Mouse (Mus musculus): ENCODE data around the gene Gm45021. TPM values are rescaled to one million over a fixed set of nuclear protein-coding genes. Genes with fewer than 3 reads are reported as not detected.

Gm45021 gene
- polyA plus RNA-seq, 1 experiment from 2014 or later: not detected

DNA sequence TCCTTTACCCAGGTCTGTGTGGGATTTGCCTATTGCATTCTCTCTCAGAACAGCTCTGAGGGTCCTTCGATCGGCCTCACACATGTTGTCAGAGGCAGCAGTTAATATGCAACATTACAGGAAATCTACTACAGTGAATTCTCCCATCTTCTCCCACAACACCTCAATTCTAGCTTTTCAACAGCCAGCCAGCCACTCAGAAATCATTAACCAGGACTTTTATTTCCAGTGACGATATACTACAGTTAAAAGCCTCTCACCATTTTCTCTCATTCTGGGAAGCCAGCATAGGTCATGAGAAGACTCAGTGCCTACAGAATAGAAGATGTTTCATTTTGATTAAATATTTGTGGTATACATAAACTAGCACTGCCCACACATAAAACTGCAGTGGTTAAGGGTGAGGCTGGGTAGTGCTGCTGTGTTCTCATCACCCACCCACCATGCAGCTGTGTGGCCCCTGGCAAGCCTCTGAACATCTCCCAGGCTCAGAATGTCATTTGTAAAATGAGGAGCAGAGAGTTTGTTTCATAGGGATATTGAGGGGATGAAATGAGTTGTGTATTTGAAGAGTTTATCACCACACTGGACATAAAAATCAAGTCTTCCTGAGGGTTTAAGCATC is 1.9 kb downstream of the Gm45021 start:
- 95% methylated on average over 3 of the region's 3 CpGs for WGBS
- ATAC-seq: no peak
- no peaks in the 10 kb centered on the region for H3K27me3 ChIP-seq (ENCODE audit: control insufficient read depth, insufficient read depth, low read depth, low read length)
- H3K4me2 ChIP-seq (ENCODE audit: low read length): no peak overlapping the region
- no peak overlapping the region for H3K4me3 ChIP-seq (ENCODE audit: low read depth, low read length)
- H3K9me3 ChIP-seq (replicated peaks; ENCODE audit: control insufficient read depth, low read length, poor library complexity, severe bottlenecking): 0 out of 2 replicates have a peak, but pooled peaks cover 4% of the 10 kb centered on the region
- H3K27ac ChIP-seq (ENCODE audit: low read length): no peak overlapping the region
- peaks cover 16% of the 10 kb centered on the region for H3K4me1 ChIP-seq (ENCODE audit: control insufficient read depth, insufficient read depth, low read length)
- peaks cover 7% of the 10 kb centered on the region for H3K36me3 ChIP-seq (ENCODE audit: control insufficient read depth, insufficient read depth, low read length)
- no peak overlapping the region for H3K9ac ChIP-seq (ENCODE audit: low read depth, low read length)

DNA sequence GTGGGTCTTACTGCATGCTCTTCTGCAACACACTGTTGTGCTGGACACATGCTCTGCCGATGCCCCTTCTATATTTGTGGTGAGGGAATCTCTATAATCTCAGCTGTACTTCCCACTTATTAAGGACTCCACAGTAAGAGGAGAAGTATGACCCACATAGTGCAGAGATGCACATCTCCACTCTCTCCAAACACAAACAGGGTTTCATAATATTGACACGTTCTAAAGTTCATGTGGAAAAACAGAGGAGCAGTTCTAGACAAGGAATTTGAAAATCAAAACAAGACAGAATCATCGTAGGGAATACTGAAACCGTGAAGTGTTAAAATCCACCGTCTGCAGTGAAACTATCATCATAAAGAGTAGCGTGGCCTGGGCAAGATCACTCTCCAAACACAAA is 2.5 kb downstream of the Gm45021 start:
- H3K4me2 ChIP-seq (ENCODE audit: low read length): no peak overlapping the region
- ATAC-seq: no peak
- H3K27ac ChIP-seq (ENCODE audit: low read length): no peak overlapping the region
- H3K27me3 ChIP-seq (ENCODE audit: control insufficient read depth, insufficient read depth, low read depth, low read length): no peaks in the 10 kb centered on the region
- H3K9me3 ChIP-seq (replicated peaks; ENCODE audit: control insufficient read depth, low read length, poor library complexity, severe bottlenecking): peaks cover 10% of the 10 kb centered on the region; the same call in 1 of the 2 replicates
- H3K4me1 ChIP-seq (ENCODE audit: control insufficient read depth, insufficient read depth, low read length): peaks cover 16% of the 10 kb centered on the region
- WGBS: 89% methylated on average over 6 of the region's 6 CpGs
- no peak overlapping the region for H3K4me3 ChIP-seq (ENCODE audit: low read depth, low read length)
- H3K36me3 ChIP-seq (ENCODE audit: control insufficient read depth, insufficient read depth, low read length): peaks cover 13% of the 10 kb centered on the region
- no peak overlapping the region for H3K9ac ChIP-seq (ENCODE audit: low read depth, low read length)

DNA sequence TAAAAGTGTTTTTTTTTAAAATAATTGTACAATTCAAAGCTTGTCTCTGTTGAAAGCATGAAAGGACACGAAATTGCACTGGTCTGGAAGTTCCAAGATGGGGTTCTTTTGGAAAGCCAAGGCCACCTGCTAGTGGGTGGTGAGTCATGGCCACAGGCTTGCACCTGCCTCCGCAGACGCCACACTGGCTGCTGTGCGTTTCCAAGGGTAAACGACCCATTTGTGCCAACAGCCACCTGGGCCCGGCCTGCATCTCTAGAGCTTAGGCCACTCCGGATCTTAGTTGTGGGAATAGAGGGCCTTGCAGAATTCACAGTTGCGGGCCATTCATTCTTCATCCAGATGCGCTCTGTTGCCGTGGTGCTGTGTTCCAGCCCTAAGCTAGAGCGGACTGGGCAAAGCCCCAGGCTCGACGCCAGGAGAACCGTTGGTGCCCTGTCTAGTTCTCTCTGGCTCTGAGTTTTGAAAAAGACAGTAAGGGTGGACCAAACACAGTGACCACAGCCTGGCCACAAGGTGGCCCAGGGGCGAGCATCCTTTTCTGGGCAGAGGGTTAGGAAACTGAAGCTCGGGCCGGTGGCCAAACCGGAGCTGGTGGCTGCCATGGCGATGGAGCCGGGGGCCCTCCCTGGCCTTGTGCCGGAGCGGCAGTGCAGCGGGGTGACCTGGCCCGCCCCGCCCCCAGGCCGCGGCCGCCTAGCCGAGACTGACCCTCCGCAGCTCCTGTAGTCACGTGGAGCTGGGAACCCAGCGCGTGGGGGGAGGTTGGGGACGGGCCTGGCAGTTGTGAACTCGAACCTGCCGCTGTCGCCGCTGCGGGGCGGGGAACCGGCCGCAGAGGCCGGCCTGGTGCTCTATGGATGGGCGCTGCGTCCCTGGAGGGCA is 4.0 kb downstream of the Gm45021 start, which contains the start of the genes Repin1 and Gm44965:
Gene Repin1 (plus strand): TSS at position 726 of the 885 bp plus-strand sequence.
Gene Gm44965 (plus strand): TSS at position 784 of the 885 bp plus-strand sequence.
- Histone ChIP-seq H3K27me3 (ENCODE audit: control insufficient read depth, insufficient read depth, low read depth, low read length) (no peaks in the 10 kb centered on the region), H3K4me2 (ENCODE audit: low read length) (peak within 1 kb of the TSS; percentile 90), H3K36me3 (ENCODE audit: control insufficient read depth, insufficient read depth, low read length) (peaks cover 28% of the 10 kb centered on the region), H3K27ac (ENCODE audit: low read length) (peak within 1 kb of the TSS; percentile 97), H3K4me3 (ENCODE audit: low read depth, low read length) (peak within 1 kb of the TSS; percentile 87), H3K4me1 (ENCODE audit: control insufficient read depth, insufficient read depth, low read length) (peaks cover 16% of the 10 kb centered on the region), H3K9me3 (replicated peaks; ENCODE audit: control insufficient read depth, low read length, poor library complexity, severe bottlenecking) (peaks cover 22% of the 10 kb centered on the region; the same call in 1 of the 2 replicates), H3K9ac (ENCODE audit: low read depth, low read length) (peak within 1 kb of the TSS; percentile 96)
- 4% methylated on average over 44 of the region's 45 CpGs for WGBS
- ATAC-seq: peak; percentile 93

DNA sequence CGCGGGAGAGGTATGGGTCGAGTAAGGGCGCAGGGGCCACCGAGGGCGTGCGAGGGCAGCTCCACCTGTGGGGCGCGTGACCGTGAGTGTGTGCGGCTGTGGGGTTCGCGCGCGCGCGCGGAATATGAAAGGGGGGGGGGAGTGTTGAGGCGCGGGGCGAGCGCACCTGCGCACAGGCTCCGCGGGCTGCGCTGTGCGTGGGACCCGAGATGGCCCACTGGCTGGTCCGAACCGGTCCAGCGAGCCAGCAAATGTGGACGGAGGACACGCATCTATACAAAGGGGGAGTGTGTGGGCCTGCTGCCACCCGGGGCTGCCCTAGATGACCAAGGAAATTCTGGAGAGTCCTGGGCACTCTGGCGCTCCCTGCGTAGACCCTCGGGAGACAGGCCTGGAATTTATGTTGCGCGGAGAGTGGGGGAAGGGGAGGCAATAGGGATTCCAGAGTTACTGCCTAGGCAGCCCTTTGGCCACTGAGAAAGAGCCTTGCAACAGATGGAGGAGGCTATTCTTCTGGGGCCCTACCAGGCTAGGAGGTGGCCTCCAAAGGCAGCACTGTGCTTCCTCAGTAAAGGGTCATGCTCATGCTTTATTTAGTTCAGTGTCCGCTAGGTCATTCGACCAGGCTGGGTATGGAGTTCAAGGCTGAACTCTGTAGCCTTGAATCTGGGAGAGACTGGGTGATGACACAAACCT is 4.8 kb downstream of the Gm45021 start:
- peaks cover 22% of the 10 kb centered on the region; the same call in 1 of the 2 replicates for H3K9me3 ChIP-seq (replicated peaks; ENCODE audit: control insufficient read depth, low read length, poor library complexity, severe bottlenecking)
- peak; percentile 85 for ATAC-seq
- H3K27me3 ChIP-seq (ENCODE audit: control insufficient read depth, insufficient read depth, low read depth, low read length): no peaks in the 10 kb centered on the region
- peaks cover 16% of the 10 kb centered on the region for H3K4me1 ChIP-seq (ENCODE audit: control insufficient read depth, insufficient read depth, low read length)
- peak overlapping the region; percentile 90 for H3K4me2 ChIP-seq (ENCODE audit: low read length)
- under 1% methylated on average over 40 of the region's 41 CpGs for WGBS
- H3K36me3 ChIP-seq (ENCODE audit: control insufficient read depth, insufficient read depth, low read length): peaks cover 35% of the 10 kb centered on the region
- H3K27ac ChIP-seq (ENCODE audit: low read length): peak overlapping the region; percentile 97
- peak overlapping the region; percentile 87 for H3K4me3 ChIP-seq (ENCODE audit: low read depth, low read length)
- H3K9ac ChIP-seq (ENCODE audit: low read depth, low read length): peak overlapping the region; percentile 96

DNA sequence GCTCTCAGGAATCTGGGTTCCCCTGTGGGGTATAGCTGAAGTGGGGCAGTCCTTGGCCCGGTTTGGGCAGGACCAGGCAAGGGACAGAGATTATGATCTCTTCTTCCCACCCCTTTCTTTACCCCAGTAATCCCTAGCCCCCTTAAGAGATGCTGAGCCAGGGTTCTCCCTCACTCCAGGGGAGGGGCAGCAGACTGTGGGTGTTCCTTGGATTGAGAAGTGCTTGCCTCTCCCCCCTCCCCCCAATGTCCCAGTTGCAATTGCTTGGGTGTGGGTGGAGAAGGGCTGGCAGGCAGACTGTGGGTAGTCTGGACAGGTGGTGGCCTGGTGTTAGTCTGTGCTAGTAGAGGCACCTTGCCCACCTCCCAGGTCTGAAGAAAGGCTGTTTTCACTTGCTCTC is 5.9 kb downstream of the Gm45021 start:
- peaks cover 40% of the 10 kb centered on the region for H3K36me3 ChIP-seq (ENCODE audit: control insufficient read depth, insufficient read depth, low read length)
- peaks cover 16% of the 10 kb centered on the region for H3K4me1 ChIP-seq (ENCODE audit: control insufficient read depth, insufficient read depth, low read length)
- peak overlapping the region; percentile 96; the same call in 1 of the 2 replicates for H3K9ac ChIP-seq (ENCODE audit: low read depth, low read length)
- peak overlapping the region; percentile 87 for H3K4me3 ChIP-seq (ENCODE audit: low read depth, low read length)
- WGBS: 36% methylated on average over 1 of the region's 1 CpGs
- peak overlapping the region; percentile 90 for H3K4me2 ChIP-seq (ENCODE audit: low read length)
- no peaks in the 10 kb centered on the region for H3K27me3 ChIP-seq (ENCODE audit: control insufficient read depth, insufficient read depth, low read depth, low read length)
- no peak overlapping the region for H3K27ac ChIP-seq (ENCODE audit: low read length)
- H3K9me3 ChIP-seq (replicated peaks; ENCODE audit: control insufficient read depth, low read length, poor library complexity, severe bottlenecking): peaks cover 22% of the 10 kb centered on the region; the same call in 1 of the 2 replicates
- ATAC-seq: no peak

DNA sequence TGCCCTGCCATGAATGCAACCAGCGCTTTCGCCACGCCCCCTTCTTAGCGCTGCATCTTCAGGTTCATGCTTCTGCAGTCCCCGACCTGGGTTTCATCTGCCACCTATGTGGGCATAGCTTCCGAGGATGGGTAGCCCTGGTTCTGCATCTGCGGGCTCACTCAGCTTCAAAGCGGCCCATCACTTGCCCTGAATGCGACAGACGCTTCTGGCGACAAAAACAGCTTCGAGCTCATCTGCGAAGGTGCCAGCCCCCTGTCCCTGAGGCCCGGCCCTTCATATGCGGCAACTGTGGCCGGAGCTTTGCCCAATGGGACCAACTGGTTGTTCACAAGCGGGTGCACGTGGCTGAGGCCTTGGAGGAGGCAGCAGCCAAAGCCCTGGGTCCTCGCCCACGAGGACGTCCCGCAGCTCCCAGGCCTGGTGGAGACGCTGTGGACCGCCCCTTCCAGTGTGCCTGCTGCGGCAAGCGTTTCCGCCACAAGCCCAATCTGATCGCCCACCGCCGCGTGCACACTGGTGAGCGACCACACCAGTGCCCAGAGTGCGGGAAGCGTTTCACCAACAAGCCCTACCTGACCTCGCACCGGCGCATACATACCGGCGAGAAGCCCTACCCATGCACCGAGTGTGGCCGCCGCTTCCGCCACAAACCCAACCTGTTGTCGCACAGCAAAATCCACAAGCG is 7.3 kb downstream of the Gm45021 start:
- peaks cover 40% of the 10 kb centered on the region for H3K36me3 ChIP-seq (ENCODE audit: control insufficient read depth, insufficient read depth, low read length)
- ATAC-seq: no peak
- WGBS: 97% methylated on average over 45 of the region's 45 CpGs

DNA sequence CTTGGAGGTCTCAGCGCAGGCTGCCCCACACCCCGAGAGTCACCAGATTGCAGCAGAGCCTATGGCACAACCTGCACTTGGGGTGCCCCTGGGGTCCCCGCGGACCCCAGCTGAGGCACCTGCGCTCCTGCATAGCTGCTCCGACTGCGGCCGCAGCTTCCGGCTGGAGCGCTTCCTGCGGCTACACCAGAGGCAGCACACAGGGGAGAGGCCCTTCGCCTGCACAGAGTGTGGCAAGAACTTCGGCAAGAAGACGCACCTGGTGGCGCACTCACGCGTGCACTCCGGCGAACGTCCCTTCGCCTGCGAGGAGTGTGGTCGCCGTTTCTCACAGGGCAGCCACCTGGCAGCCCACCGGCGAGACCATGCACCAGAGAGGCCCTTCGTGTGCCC is 7.8 kb downstream of the Gm45021 start:
- no peak overlapping the region for H3K27ac ChIP-seq (ENCODE audit: low read length)
- no peak overlapping the region for H3K9ac ChIP-seq (ENCODE audit: low read depth, low read length)
- no peak overlapping the region for H3K4me2 ChIP-seq (ENCODE audit: low read length)
- peaks cover 40% of the 10 kb centered on the region for H3K36me3 ChIP-seq (ENCODE audit: control insufficient read depth, insufficient read depth, low read length)
- no peak overlapping the region for H3K4me3 ChIP-seq (ENCODE audit: low read depth, low read length)
- H3K4me1 ChIP-seq (ENCODE audit: control insufficient read depth, insufficient read depth, low read length): peaks cover 23% of the 10 kb centered on the region
- peaks cover 22% of the 10 kb centered on the region; the same call in 1 of the 2 replicates for H3K9me3 ChIP-seq (replicated peaks; ENCODE audit: control insufficient read depth, low read length, poor library complexity, severe bottlenecking)
- WGBS: 97% methylated on average over 27 of the region's 27 CpGs
- ATAC-seq: no peak
- no peaks in the 10 kb centered on the region for H3K27me3 ChIP-seq (ENCODE audit: control insufficient read depth, insufficient read depth, low read depth, low read length)

More for the DNA sequence above, 7.3 kb downstream of the Gm45021 start:
- no peak overlapping the region for H3K27ac ChIP-seq (ENCODE audit: low read length)
- no peak overlapping the region for H3K4me3 ChIP-seq (ENCODE audit: low read depth, low read length)
- peaks cover 23% of the 10 kb centered on the region for H3K4me1 ChIP-seq (ENCODE audit: control insufficient read depth, insufficient read depth, low read length)
- no peaks in the 10 kb centered on the region for H3K27me3 ChIP-seq (ENCODE audit: control insufficient read depth, insufficient read depth, low read depth, low read length)
- H3K4me2 ChIP-seq (ENCODE audit: low read length): no peak overlapping the region
- no peak overlapping the region for H3K9ac ChIP-seq (ENCODE audit: low read depth, low read length)
- H3K9me3 ChIP-seq (replicated peaks; ENCODE audit: control insufficient read depth, low read length, poor library complexity, severe bottlenecking): peaks cover 22% of the 10 kb centered on the region; the same call in 1 of the 2 replicates

DNA sequence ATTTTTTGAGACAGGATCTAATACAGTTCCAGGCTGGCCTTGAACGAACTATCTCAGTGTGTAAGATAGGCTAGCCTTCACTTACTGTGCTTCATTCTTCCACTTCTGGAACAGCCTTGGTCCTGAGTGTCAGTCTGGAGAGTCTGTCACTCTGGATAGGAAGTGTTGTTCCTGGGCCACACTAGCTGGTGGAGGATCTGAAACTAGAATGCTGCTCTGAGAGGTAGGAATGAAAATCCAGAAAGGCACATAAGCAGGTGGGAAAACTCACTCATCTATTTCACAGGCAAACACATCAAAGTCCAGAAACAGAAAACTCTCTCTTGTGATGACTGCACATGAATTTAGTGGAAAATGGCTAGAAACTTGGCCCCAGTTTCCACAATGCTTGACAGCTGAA is 11.2 kb downstream of the Gm45021 start:
- H3K36me3 ChIP-seq (ENCODE audit: control insufficient read depth, insufficient read depth, low read length): peaks cover 40% of the 10 kb centered on the region
- 82% methylated on average over 1 of the region's 1 CpGs for WGBS
- peaks cover 22% of the 10 kb centered on the region; the same call in 1 of the 2 replicates for H3K9me3 ChIP-seq (replicated peaks; ENCODE audit: control insufficient read depth, low read length, poor library complexity, severe bottlenecking)
- H3K4me2 ChIP-seq (ENCODE audit: low read length): no peak overlapping the region
- peaks cover 16% of the 10 kb centered on the region for H3K4me1 ChIP-seq (ENCODE audit: control insufficient read depth, insufficient read depth, low read length)
- no peak overlapping the region for H3K4me3 ChIP-seq (ENCODE audit: low read depth, low read length)
- ATAC-seq: no peak
- no peaks in the 10 kb centered on the region for H3K27me3 ChIP-seq (ENCODE audit: control insufficient read depth, insufficient read depth, low read depth, low read length)
- no peak overlapping the region for H3K9ac ChIP-seq (ENCODE audit: low read depth, low read length)
- peak overlapping the region; percentile 94; the same call in 1 of the 2 replicates for H3K27ac ChIP-seq (ENCODE audit: low read length)
